Mouse (Mus musculus) adrenal gland, postnatal 25 days (tissue): ENCODE data around the gene Atg9a. TPM values are rescaled to one million over a fixed set of nuclear protein-coding genes. Genes with fewer than 3 reads are reported as not detected.

Source experiments
- DNase-seq: peaks from one replicate; pipeline ENCODE4 v3.0.0; 2021; ENCODE audit warnings: mixed read lengths
- total RNA-seq: library from RNA; stranded (reverse); gene quantifications from 2 replicates; pipeline ENCODE4 v1.2.3, GENCODE M21; 2021

Gene Atg9a
- total RNA-seq, 1 experiment from 2014 or later, result 50.6 TPM

DNA sequence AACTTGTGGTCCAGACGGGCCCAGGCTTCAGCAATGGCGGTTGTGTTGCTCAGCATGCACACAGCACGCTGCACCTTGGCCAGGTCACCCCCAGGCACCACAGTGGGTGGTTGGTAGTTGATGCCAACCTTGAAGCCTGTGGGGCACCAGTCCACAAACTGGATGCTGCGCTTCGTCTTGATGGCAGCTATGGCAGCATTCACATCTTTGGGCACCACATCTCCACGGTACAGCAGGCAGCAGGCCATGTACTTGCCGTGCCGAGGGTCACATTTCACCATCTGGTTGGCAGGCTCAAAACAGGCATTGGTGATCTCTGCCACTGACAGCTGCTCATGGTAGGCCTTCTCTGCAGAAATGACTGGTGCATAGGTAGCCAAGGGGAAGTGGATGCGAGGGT is 23.8 kb upstream of the Atg9a start:
- DNase-seq, result no peak

DNA sequence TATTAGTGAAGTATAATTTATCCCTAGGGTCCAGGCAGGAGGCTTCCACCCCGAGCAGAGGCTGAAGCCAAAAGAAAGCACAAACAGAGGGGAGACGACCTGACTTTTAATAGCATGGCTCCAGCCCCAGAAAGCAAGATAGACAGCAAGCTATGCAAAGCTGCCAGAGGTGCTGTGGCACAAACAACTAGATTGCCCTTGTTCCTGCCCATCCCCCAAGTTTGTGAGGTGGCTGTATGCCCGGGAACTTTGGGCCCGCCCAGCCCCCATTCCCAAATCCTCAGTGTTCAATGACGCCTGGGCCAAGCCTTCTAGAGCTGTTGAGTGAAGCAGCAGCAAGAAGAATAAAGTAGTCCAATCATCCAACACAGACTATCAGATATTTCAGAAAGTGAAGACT is 22.9 kb upstream of the Atg9a start:
- DNase-seq, result peak; percentile 28

DNA sequence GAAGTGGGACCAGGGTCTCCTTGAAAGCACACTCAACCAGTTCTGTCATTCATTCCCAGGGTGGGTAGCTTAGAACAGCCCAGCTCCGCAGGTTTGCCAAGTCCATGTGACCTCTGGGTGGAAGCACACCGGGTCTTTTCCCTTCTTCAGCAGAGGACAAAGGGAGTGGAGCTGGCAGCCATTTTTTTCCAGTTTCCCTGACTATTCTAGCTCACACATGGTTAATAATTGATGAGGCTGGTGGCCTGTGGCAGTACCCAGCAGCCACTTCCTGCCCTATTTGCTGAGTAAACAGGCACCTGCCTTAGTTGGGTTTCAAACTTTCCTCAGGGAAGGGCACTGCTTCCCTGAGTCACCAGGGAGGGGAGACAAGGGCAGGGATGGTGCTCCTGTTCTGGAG is 22.4 kb upstream of the Atg9a start:
- DNase-seq, result no peak

DNA sequence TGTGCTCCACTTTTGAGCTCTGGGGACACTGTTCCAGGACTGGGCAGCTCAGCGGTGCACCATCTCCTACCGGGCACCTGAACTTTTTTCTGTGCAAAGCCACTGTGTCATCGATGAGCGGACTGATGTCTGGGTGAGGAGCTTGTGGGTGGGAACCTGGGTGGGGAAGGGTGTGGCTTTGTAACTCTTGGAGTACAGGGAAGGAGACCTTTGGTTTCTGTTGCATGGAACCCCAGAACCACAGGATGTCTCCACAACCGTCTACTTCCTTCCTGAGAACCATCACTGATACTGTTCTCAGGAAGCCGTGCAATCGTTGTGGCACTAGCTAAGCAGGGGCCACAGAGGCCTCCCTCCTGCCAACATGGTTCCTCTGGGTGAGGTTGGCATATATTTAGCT is 21.1 kb upstream of the Atg9a start:
- DNase-seq, result no peak

DNA sequence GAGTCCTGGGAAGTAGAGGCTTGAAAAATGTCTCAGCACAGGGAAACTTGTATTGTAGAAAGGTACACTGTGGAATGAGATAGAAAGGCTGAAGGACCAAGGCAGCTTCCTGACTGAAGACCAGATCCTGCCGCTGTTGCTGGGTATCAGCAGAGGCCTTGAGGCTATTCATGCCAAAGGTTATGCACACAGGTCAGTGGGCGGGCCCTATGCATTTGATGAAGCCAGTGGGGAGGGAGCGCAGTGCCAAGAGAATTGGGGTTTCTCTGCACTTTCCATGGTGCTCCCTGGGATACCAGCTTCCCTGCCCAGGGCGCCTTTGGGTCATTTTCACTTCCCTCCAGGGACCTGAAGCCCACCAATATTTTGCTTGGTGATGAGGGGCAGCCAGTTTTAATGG is 20.5 kb upstream of the Atg9a start:
- no peak for DNase-seq

DNA sequence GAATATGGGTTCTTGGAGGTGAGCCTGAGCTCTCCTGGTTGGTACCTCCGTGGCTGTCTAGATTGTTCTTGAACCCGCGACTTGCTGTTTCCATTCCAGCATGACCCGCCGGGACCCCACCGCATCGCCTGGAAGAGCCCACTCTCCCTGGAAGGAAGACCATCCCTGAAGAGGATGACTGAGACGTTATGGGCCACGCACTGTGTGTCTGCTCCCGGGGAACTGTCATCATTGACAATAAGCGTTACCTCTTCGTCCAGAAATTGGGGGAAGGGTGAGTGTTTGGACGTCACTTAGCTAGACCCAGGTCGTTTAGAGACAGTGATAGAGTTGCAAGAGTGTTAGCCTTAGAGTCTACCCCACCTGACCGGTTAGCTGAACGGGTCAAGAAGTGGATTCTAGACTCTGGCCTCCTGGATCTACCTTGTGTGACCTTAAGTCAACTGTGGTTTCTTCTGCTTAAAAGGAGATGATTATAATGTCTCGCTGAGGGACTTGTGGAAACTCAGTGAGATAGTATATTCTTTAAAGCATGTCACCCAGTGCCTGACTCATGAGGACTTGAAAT is 19.2 kb upstream of the Atg9a start:
- DNase-seq, result no peak

DNA sequence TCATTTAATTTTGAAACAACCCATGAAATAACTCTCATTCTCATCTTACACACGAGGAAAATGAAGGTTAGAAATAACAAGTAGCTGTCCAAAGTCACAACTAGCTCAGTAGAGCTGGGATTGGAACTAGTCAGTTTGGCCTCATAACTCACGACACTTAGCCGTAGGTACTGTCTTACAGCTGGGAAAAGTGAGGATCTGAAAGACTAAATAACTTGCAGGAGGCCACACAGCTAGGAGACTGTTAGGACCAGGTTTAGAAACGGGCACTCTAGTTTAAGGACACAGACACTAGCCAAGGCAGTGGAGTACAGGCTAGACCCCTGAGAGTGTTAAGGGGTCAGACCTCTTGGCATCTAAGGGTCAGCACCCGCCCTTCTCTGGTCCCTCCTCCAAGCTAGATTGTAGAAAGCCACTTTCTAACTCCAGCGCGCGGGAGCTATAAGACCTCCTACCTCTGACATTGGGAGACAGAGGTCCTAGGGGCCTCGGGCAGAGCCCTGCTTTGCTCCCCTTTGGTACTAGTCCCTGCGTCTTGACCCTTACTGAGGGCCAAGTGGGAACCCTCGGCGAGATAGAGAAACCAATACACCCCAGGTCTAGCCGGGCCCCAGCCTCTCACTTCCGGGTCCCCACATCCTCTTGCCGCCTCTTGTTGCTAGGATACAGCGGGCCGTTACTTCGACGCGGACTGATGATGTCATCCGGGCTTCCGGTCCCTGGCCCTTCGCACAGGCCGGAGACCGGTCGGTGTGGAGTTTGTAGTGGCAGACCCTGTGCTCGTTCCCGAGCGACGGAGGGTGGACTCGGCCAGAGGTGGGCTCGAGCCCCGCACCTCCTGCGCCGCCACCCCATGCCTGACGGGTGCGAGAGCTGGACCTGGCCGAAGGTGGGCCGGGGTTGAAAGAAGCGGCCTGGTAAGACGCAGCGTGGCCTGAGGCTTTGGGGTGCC is 18.4 kb upstream of the Atg9a start, which contains the start of the genes Glb1l and Stk16:
Glb1l (minus strand) TSS at position 678 of the 952 bp plus-strand sequence.
Stk16 (plus strand) TSS at position 703 of the 952 bp plus-strand sequence.
- peak; percentile 95 for DNase-seq

DNA sequence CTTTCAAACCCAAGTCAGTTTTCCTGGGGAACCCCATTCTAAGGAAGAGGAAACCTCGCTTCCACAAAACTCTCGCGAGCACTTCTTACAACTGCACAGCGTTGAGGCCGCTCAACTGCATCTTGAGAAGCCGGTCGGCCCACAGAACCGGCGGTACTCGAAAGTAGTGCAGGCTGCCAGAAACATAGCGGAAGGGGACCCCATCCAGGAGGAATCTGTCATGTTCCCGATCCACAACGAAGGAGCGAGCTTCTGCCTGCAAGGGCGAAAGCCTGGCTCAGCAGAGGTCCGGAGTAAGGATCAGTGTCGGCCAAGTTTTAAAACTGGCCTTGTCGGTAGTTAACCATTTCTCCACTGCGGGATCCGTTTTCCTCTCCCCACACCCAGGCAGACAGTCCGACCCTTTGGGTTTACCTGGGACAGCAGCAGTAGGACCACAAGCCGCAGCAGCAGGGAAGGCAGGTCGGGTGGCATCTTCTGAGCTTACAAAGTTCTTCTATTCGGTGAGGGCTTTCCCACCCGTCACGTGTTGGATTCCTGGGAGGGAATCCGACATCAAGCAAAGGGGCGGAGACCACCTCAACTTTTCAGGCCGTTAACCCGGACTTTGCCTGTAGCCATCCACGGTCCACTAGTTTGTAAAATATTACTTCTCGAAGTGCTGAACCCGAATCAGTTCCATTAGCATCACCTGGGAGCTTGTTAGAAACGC is 17.1 kb upstream of the Atg9a start:
- peak; percentile 36 for DNase-seq

DNA sequence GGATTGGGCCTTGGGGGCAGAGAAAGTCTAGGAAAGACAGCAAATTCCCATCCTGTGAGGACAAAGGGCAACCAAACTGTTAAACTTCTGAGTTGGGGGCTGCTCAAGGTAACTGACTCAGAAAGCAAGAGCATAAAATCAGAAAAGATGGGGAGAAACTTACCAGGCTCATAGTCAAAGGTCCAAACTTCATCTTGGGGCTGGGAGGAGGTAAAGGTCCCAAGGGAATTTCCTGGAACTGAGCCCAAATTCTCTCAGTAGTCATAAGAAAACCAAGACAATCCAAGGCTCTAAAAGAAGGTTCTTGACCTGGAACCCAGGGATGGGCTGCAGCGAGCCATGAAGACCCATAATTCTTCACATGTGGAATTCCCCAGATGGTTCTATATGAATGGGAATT is 9.2 kb upstream of the Atg9a start:
- DNase-seq, result no peak

DNA sequence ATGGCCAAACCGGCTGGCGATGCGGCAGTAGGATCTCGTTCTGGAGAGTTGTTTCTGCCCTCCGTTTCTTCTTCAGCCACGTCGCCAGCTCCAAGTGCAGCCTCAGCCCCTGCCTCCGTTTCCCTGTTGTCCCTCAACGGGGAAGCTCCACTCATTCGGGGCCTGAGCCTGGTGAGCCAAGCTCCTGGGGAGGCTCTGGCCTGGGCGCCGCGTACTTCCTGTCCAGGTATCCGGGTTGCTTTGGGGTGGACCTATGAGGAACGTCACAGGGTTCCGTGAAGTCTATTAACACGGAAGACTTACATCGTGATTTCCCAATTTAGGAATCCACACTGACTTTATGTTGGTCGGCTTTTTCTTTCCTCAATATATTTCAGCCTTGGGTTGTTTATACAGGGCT is 456 bp upstream of the Atg9a start:
- DNase-seq, result peak; percentile 59

DNA sequence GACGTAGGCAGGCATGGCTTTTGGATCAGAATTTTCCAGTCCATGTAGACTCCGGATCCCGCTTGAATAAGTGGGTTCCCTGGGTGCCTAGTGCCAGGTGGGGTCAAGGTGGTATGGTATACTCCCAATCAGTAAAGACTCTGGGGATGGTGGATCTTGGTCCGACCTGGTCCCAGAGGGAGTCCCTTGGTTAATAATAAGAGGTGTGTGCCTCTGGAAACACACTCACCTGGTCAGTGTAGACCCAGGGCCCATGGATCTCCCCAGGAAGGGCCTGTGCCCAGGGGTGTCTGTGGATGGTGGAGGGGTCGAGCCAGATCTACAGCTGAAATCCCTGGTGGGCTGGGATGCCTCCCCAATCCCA is 756 bp downstream of the Atg9a start:
- DNase-seq, result no peak

DNA sequence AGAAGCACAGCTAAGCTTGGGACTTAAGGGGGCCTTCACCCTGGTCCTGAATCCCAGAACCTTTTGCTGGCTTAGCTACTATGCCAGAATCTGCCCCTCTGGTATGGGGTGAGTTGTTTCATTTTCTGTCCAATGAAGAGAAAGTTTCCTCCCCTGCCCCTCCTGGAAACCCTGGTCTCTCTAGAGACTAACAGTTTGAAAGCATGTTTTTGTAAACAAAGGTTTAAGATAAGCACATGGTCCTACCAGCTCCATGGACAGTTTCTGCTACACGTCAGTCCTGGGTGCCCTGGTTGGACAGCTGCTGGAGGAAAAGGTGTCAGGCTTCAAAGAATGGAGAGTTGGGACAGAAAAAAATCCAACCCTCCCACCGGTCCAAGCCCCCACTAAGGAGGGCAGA is 1.4 kb downstream of the Atg9a start:
- DNase-seq, result no peak

DNA sequence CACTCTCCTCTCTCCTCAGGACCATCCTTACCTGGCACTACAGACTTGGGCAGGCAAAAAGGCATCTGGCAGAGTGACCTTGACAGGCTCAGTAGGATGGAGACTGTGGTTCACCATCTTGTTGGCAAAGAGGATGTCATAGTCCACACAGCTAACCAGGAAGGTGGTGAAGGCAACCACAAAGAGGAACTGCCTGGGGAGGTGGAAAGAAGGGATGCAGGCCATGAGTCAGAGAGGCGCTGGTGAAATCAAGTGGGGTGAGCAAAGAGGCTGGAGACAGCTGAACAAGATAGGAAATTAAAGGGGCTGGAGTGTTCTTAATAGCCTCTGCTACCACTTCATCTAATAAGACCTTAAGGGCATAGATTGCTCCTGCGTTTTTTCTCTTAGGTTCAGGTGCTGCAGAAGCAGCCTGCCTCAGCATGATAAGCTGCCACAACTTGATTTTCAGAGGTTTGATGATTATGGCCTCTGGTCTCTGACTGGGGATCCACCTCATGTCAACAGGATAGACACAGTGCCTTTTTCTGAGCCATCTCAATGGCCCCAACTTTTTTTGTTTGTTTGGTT is 4.0 kb downstream of the Atg9a start:
- DNase-seq, result no peak

DNA sequence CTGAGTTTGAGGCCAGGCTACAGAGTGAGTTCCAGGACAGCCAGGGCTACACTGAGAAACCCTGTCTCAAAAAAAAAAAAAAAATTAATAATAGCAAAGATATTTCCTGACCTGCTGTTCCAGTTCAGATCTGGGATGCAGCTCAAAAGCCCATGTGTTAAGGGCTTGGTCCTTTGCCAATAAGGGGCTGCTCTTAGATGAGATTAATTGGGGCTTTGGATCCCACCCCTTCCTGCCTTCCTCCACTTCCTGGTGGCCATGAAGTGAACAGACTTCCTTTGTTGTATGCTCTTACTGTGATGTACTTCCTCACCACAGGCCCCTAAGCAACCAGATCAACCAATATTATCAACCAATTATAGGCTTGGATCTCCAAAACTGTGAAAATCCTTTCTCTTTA is 4.9 kb downstream of the Atg9a start:
- no peak for DNase-seq

DNA sequence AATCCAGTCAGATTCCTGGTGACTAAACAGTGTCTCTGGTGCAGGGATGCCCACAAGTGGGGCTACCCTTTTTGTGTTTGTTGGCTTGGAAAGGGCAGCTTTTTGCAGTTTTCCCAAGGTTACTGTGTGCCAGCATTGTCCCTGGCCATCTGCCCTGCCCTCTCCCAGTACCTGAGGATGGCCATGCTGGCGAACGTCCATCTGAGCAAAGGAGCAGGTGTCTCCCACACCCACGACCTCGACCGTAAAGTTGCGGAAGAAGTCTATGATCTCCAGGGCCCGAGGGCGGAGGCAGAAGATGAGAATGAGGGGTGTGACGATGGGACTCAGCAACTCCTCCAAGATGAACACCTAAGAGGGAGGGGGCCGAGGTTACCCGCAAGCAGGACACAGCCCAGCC is 6.5 kb downstream of the Atg9a start:
- no peak for DNase-seq

DNA sequence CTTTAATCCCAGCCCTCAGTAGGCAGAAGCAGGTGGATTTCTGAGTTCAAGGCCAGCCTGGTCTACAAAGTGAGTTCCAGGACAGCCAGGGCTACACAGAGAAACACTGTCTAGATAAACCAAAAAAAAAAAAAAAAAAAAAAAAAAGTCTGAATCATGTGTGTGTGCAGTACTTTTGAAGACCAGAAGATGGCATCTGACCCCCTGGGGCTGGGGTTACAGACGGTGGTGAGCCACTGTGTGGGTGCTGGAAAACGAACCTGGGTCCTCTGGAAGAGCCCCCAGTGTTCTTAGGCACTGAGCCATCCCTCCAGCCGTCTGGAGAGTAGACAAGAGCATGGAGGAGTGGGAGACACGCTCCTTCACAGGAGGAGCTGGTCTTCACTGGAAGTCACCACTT is 9.8 kb downstream of the Atg9a start:
- no peak for DNase-seq

DNA sequence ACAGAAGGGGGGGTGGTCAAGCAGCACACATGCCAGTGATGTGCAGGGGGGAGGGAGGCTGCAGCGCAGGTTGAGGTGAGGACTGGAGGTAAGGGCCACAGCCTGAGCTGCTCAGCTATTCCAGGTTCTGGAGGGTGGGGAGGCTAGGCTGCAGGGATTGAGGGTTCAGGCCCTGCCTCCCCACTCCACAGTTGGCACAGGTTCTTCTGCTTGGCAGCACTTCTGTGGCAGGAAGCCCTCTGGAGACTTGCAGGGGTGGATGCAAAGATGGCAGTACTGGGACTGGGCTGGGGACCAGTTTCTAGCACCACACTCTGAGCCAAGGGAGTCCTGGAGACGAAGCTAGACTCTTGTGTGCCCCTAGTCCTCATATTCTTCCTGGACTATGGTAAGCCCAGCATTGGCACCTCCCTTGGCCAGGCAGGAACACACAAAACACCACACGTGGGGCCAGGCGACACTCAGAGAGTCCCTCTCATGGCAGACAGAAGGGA is 10.6 kb downstream of the Atg9a start:
- no peak for DNase-seq

DNA sequence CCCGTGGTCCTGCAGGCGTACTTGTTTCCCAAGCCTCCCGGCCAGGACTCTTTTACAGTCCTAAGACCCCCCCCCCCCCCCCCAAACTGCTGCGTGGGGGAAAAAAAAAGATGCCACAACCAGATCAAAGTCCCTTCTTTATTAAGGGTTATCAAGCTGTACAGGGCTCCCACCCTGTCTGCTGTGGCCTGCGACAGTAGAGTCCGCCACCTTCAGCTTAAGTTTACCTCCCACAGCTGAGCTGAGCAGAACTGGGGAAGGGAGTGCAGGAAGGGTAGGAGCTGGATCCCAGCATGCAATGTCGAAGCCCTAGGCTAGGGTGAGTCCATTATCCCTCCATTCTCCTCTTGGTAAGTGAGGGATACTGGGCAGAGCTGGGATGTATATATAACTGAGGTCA is 11.3 kb downstream of the Atg9a start:
- no peak for DNase-seq

DNA sequence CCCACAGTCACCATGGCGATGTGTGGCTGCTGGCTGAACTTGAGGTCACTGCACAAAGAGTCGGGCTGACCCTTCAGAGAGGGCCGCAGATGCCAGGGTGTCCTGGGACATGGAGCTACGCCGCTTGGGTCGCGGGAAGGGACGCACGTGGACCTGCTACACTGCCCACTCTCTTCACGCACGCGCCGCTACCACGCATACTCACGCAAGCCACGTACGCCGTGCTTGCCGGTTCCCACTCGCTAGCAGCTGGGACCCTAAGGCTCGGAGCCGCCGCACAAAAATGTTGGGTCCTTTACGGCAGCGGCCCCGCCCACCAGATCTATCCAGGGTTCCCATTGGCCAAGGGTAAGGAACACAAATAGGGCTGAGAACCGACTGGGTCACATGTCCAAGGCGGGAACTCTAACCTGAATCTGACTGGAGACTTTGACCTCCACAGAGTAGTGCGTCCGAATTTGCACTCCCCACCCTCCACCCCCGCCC is 11.8 kb downstream of the Atg9a start, which contains the start of gene Abcb6:
Abcb6 (minus strand) TSS at position 288 of the 486 bp plus-strand sequence.
- DNase-seq, result peak; percentile 85

DNA sequence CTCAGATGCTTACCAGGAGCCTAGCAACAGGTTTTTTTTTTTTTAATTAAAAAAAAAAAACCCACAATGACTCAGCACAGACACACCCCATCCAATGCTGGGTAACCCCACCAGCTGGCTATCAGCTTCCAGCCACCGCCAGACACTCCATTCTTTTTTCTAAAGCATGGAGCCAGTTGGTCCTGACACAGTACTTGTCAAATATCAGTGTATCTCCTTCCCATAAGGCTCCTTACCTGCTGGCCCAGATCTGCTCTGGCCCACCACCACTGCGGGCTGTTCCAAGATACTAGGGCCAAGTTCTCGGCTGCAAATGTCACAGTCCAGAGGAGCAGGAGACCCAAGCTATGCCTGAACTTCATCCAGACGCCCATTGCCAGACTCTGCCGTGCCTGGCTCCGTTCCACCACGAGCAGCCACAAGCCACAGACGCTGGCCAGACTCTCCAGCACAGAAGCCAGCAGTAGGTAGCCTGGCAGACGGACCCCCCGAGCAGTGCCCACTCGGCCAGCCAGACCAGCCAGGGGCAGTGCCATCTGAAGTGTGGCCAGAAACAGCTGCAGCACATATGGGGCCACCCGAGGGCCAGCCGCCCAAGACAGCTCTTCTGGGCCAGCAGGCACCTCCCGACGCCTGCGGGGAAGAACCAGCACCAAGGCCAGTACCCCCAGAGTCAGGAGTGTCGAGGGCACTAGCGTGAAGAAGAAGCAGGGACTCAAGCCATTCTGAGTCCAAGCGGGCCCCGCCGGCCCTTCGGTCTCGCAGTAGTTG is 12.5 kb downstream of the Atg9a start:
- peak; percentile 49 for DNase-seq
